Mouse (Mus musculus) ES-E14 (cell line): ENCODE results near the gene Nudt3. TPM values are rescaled to one million over a fixed set of nuclear protein-coding genes. Genes with fewer than 3 reads are reported as not detected.

Experiments
- DNase-seq: peaks from one replicate; pipeline ENCODE4 v3.0.0-alpha.2; 2013; ENCODE audit warnings: low read depth, low spot score
- H3K27ac ChIP-seq: 2 replicates; pipeline ENCODE4 v1.5.1; 2012; ENCODE audit warnings: low read depth, mild to moderate bottlenecking, low read length, moderate library complexity, mixed read lengths; ENCODE audit not compliant: poor library complexity, insufficient read depth, severe bottlenecking
- H3K36me3 ChIP-seq: 2 replicates; pipeline ENCODE4 v1.6.1; 2012; ENCODE audit warnings: mild to moderate bottlenecking, low read length, moderate library complexity, mixed read lengths; ENCODE audit not compliant: control insufficient read depth, poor library complexity, insufficient read depth, severe bottlenecking
- H3K4me1 ChIP-seq, 2 experiments: fragments of 150-350 bp in 1 of 2; sonication (generic) in 1 of 2; 2 replicates each; pipeline ENCODE4 v1.6.1; 2012; ENCODE audit warnings: low read length in 2 of 2, mild to moderate bottlenecking in 1 of 2, mixed read lengths in 1 of 2; ENCODE audit not compliant: control insufficient read depth in 2 of 2, insufficient read depth in 2 of 2, poor library complexity in 1 of 2
- H3K4me3 ChIP-seq, 2 experiments: fragments of 150-350 bp in 1 of 2; sonication (generic) in 1 of 2; 2 replicates each; pipeline ENCODE4 v1.5.1; 2012; ENCODE audit warnings: low read length in 2 of 2, low read depth in 1 of 2, mild to moderate bottlenecking in 1 of 2, mixed read lengths in 1 of 2; ENCODE audit not compliant: insufficient read depth in 1 of 2, poor library complexity in 1 of 2, severe bottlenecking in 1 of 2
- H3K9ac ChIP-seq: 2 replicates; pipeline ENCODE4 v1.6.1; 2012; ENCODE audit warnings: low read depth, mild to moderate bottlenecking, low read length, mixed read lengths; ENCODE audit not compliant: poor library complexity, insufficient read depth, severe bottlenecking
- H3K9me3 ChIP-seq: fragments of 150-350 bp; sonication (generic); 2 replicates; pipeline ENCODE4 v1.6.1; 2012; ENCODE audit warnings: low read depth, mild to moderate bottlenecking, low read length; ENCODE audit not compliant: control insufficient read depth, insufficient read depth
- CHD2 ChIP-seq: IDR thresholded peaks from 2 replicates; pipeline ENCODE4 v1.6.1; 2014; ENCODE audit warnings: mild to moderate bottlenecking, low read depth, low read length, inconsistent platforms
- HCFC1 ChIP-seq: IDR thresholded peaks from 2 replicates; pipeline ENCODE4 v1.6.1; 2012; ENCODE audit warnings: low read length, inconsistent platforms, borderline replicate concordance; ENCODE audit not compliant: insufficient read depth
- MAFK ChIP-seq: IDR thresholded peaks from 2 replicates; pipeline ENCODE4 v1.6.1; 2014; ENCODE audit warnings: mild to moderate bottlenecking, low read depth, low read length, inconsistent platforms; ENCODE audit not compliant: insufficient read depth
- ZC3H11A ChIP-seq: IDR thresholded peaks from 2 replicates; pipeline ENCODE4 v1.6.1; 2012; ENCODE audit warnings: low read depth, mild to moderate bottlenecking, inconsistent platforms, low read length, borderline replicate concordance
- ZNF384 ChIP-seq: IDR thresholded peaks from 2 replicates; pipeline ENCODE4 v1.6.1; 2012; ENCODE audit warnings: low read depth, low read length, inconsistent platforms
- in situ Hi-C, 2 experiments: fragments of 600-800 bp; cut with MboI; formaldehyde crosslinking; loops; one replicate each; pipeline ENCODE4 v1.15.1; 2025; ENCODE audit warnings: low sequenced_read_pairs in 2 of 2, inconsistent platforms in 1 of 2; ENCODE audit not compliant: unreplicated experiment in 2 of 2
- total RNA-seq: library from RNA; depleted of rRNA; stranded (reverse); fragments of 300-350 nt; gene quantifications from 2 replicates; pipeline ENCODE4 v1.2.3, GENCODE M21; 2012

The Nudt3 gene
- total RNA-seq, 1 experiment = 97.9 TPM

DNA sequence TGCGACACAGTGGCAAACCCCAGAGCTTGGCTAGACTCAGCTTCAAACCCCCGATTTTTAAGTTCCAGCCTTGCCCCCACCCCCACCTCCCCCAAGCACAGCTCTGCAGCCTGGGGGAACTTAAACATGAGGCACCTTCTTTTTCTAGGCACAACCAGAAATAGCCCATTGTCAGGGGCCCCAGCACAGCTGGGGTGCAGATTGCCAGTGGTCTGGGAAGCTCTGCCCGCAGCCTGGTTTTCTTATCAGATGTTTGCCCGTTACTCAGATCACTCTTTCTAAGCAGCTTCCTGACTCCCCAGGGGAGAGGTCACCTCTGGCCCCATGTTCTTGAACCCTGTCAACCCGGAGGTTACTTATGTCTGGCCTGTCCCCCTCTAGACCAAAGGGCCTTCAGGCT lies 33.1 kb upstream of the Nudt3 start:
- in situ Hi-C loops = no loop called here

DNA sequence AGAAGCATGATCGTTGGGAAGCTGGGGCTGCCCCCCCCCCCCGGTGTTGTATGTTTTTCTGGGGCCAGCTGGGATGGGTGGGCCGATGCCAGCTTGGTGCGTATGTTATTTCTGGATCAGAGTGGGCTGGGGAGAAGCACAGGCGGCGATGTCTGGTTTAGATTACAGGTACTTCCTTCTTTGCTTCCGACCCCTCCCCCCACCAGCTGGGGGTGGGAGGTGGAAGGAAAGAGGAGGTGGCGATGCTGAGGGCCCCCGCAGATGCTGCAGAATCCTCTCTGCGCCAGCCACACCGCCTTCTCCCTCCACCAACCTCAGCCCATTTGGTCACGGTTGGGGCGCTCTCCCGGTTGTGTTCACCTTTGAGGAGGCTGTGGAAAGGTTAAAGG lies 32.7 kb upstream of the Nudt3 start:
- in situ Hi-C loops = no loop called here
- no peaks in the 10 kb centered on the region for H3K36me3 ChIP-seq
- H3K4me3 ChIP-seq = peak overlapping the region; percentile 68 to 72
- DNase-seq = no peak
- peaks cover 1 to 15% of the 10 kb centered on the region in 2 experiments; a peak in 1 of 4 replicates for H3K4me1 ChIP-seq
- no peak for TF ChIP-seq MAFK
- TF ChIP-seq ZNF384 = no peak
- no peak for TF ChIP-seq ZC3H11A
- no peak for TF ChIP-seq HCFC1
- TF ChIP-seq CHD2 = no peak
- H3K9ac ChIP-seq = no peak overlapping the region
- no peak overlapping the region for H3K27ac ChIP-seq
- no peaks in the 10 kb centered on the region for H3K9me3 ChIP-seq

More for the DNA sequence above, 33.1 kb upstream of the Nudt3 start:
- peaks cover 1 to 15% of the 10 kb centered on the region in 2 experiments; a peak in 1 of 4 replicates for H3K4me1 ChIP-seq
- no peak overlapping the region for H3K9ac ChIP-seq
- H3K9me3 ChIP-seq = no peaks in the 10 kb centered on the region
- no peak for DNase-seq
- H3K4me3 ChIP-seq = no peak overlapping the region
- no peak overlapping the region for H3K27ac ChIP-seq
- H3K36me3 ChIP-seq = no peaks in the 10 kb centered on the region
- TF ChIP-seq HCFC1 (no peak), ZC3H11A (no peak), MAFK (no peak), ZNF384 (no peak), CHD2 (no peak)

DNA sequence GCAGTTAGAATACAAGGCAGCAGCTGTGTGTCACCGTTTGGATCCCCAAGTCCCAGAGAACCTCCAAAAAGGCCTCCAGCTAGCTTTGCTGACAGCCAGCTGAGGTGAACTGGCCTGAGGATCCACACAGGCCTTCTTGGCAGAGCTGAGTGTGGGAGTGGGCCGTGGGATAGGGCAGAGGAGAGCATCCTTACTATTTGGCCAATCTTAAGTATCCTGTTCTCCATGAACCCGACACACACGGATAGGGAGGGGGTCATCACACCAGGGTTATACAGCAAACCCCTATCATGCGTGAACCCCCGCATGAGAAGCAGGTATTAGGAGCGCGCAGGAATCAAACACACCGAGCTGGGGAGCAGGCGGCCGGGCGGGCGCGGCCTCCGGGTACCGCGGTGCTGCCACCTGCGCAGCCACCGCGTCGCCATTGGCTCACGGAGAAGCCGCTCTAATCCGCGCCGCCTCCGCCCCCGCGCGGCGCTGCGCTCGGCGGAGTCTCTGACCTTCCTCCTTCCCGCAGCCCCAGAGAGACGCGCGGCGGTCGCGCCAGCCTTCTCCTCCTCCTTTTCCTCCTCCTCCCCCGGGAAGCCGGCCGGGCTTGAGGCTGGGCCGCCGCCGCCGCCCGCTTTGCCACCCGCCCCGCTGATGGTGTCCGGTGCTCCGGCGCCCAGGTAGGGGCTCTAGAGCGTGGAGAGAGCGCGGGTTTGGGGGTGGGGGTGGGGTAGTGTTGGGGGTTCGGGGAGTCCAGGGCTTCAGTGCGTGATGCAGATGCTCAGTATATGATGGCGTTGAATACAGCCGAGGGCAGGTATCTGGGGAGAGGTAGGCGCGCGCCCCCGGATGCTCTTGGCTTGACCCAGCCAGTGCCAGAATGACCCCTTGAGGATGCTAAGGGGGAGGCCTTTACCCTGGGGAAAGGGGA lies 32.1 kb upstream of the Nudt3 start, which contains the start of gene Pacsin1:
Pacsin1 (plus strand) TSS at position 421 of the 922 bp plus-strand sequence.
- DNase-seq = no peak

DNA sequence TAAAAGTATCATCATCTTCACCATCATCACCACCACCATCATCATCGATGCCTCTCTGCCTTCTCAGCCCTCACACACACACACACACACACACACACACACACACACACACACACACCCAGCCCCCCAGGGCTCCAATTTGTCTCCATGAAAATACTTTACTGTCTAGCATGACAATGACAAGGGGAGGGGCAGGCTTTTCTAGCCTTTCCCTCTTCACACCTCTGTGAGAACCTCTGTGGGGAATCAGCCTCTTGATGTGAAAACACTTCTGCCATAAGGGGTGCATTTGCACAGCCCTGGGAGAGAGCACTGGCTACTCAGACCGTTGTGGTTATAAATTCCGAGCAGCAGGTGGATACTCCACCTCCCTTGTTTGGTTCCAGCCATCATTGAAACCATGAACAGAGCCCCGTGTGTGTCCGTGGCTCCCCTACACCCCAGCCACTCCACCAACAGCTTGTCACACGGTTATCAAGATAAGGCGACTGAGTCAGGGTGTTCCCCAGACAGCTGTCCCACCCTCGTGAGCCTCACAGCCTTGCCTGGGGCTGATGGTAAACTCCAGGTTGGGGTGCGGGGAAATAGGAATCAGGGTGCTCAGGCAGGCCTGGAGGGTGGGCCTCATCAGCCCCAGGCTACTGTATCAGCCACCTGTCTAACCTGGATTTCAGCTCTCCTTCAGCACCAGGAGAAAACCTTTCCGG lies 30.1 kb upstream of the Nudt3 start:
- DNase-seq = no peak
- peaks cover 1 to 15% of the 10 kb centered on the region in 2 experiments; a peak in 1 of 4 replicates for H3K4me1 ChIP-seq
- in situ Hi-C loops = no loop called here
- no peak overlapping the region for H3K9ac ChIP-seq
- no peak overlapping the region for H3K4me3 ChIP-seq
- TF ChIP-seq ZC3H11A = no peak
- no peak for TF ChIP-seq HCFC1
- TF ChIP-seq ZNF384 = no peak
- TF ChIP-seq CHD2 = no peak
- TF ChIP-seq MAFK = no peak
- no peaks in the 10 kb centered on the region for H3K36me3 ChIP-seq
- no peak overlapping the region for H3K27ac ChIP-seq
- H3K9me3 ChIP-seq = no peaks in the 10 kb centered on the region

More for the DNA sequence above, 32.1 kb upstream of the Nudt3 start, which contains the start of gene Pacsin1:
- in situ Hi-C loops = no loop called here
- no peak within 1 kb of the TSS for H3K27ac ChIP-seq
- TF ChIP-seq MAFK (no peak), HCFC1 (no peak), ZC3H11A (no peak), CHD2 (no peak), ZNF384 (no peak)
- no peaks in the 10 kb centered on the region for H3K9me3 ChIP-seq
- no peaks in the 10 kb centered on the region for H3K36me3 ChIP-seq
- peak within 1 kb of the TSS; percentile 68 to 72 for H3K4me3 ChIP-seq
- H3K4me1 ChIP-seq = peaks cover 1 to 15% of the 10 kb centered on the region in 2 experiments; a peak in 1 of 4 replicates
- peak within 1 kb of the TSS; percentile 39 for H3K9ac ChIP-seq
